In genomic region chr17:74193463-74193862, GRCm38 (mm10) we compare ENCODE assay signal across 15 mouse cellular contexts.
DNase-seq lines count a peak whose midpoint lies in the region; ATAC-seq and TF ChIP-seq lines count a peak whose summit lies in the region.
"Had no signal": no experiment of that assay in that cellular context is flagged by ENCODE, and none has a peak within 500 bp of the region (broad histone marks: within the 10 kb centered on the region; RNA-seq: fewer than 3 reads in every experiment).

No protein-coding gene starts in this region.

- ATAC-seq in kidney, embryonic 14.5 days (ENCODE audit: low FRiP score, low TSS enrichment), result no peak
- ATAC-seq in Patski, result no peak
- ATAC-seq: CD4-positive, CD25-positive, alpha-beta regulatory T cell, adult 4 months; hindbrain, embryonic 16.5 days had no signal

- no peak overlapping the region for H3K9ac ChIP-seq in kidney, embryonic 14.5 days (ENCODE audit: low read depth, low read length)

- POLR2A ChIA-PET in Patski (lab: Charles Lee), result no interaction called here

- H3K36me3 ChIP-seq in kidney, embryonic 14.5 days (ENCODE audit: control insufficient read depth, insufficient read depth, low read length), result peaks cover 3% of the 10 kb centered on the region; the same call in 1 of the 2 replicates
- peaks cover 16% of the 10 kb centered on the region for H3K36me3 ChIP-seq in forebrain, embryonic 10.5 days (replicated peaks)

- H3K27ac ChIP-seq in kidney, embryonic 14.5 days (ENCODE audit: low read depth, low read length), result no peak overlapping the region
- no peak overlapping the region for H3K27ac ChIP-seq in forebrain, embryonic 10.5 days
- H3K27ac ChIP-seq: macrophage had no signal

- in situ Hi-C loops in Patski (cut with MboI; ENCODE audit: low pct_unique_long_range_greater_than_20kb), result no loop called here

- no peaks in the 10 kb centered on the region for H3K4me1 ChIP-seq in kidney, embryonic 14.5 days (ENCODE audit: control insufficient read depth, insufficient read depth, low read length)
- H3K4me1 ChIP-seq in forebrain, embryonic 10.5 days, result no peaks in the 10 kb centered on the region

- WGBS in kidney, embryonic 14.5 days, result 84% methylated on average over 1 of the region's 1 CpGs
- 74% methylated on average over 1 of the region's 1 CpGs for WGBS in forebrain, embryonic 10.5 days

- peak; percentile 51 for TF ChIP-seq CTCF in Patski (IDR thresholded peaks at IDR 0.05)

- no peaks in the 10 kb centered on the region for H3K27me3 ChIP-seq in kidney, embryonic 14.5 days (ENCODE audit: control insufficient read depth, insufficient read depth, low read length)
- no peaks in the 10 kb centered on the region for H3K27me3 ChIP-seq in Patski
- no peaks in the 10 kb centered on the region for H3K27me3 ChIP-seq in forebrain, embryonic 10.5 days (ENCODE audit: poor library complexity, severe bottlenecking)

- H3K4me2 ChIP-seq in kidney, embryonic 14.5 days (replicated peaks; ENCODE audit: low read depth, low read length), result no peak overlapping the region

- CTCF ChIA-PET in Patski (lab: Charles Lee), result interaction anchor here (0.6 to 1.6 kb wide), 2 partner anchors 16 to 26 kb away, joined by 3 to 4 read pairs; no protein-coding TSS in a partner anchor

- H3K9me3 ChIP-seq in kidney, embryonic 14.5 days (ENCODE audit: control insufficient read depth, low read length), result no peaks in the 10 kb centered on the region
- no peaks in the 10 kb centered on the region for H3K9me3 ChIP-seq in forebrain, embryonic 10.5 days

- peak; percentile 19 for DNase-seq in embryo, embryonic 10 days (ENCODE audit: low spot score)
- DNase-seq in embryo, embryonic 9.5 days (ENCODE audit: extremely low spot score), result no peak
- peak; percentile 17 for DNase-seq in kidney, adult 9 months
- DNase-seq in 3T3-L1 (ENCODE audit: low read depth, low spot score) (peak; percentile 69), Patski (ENCODE audit: low read depth, low spot score) (no peak), MN1 (ENCODE audit: low spot score) (no peak)
- no peak for DNase-seq in forebrain, embryonic 10.5 days (ENCODE audit: extremely low spot score, low spot score)
- DNase-seq: cerebellum, adult 9-11 months; heart, adult 11 months; left cerebral cortex, postnatal 4 days had no signal

- no peak overlapping the region for H3K4me3 ChIP-seq in kidney, embryonic 14.5 days (ENCODE audit: low read length)
- no peak overlapping the region for H3K4me3 ChIP-seq in forebrain, embryonic 10.5 days
- H3K4me3 ChIP-seq: myocyte had no signal

Comparison
In these comparisons a context has a peak if more than half of its experiments do, and no peak if none do; other contexts are left out.
1. DNase-seq: peak in embryo, embryonic 10 days (single experiment), kidney, adult 9 months (single experiment) and 3T3-L1 (single experiment); none in embryo, embryonic 9.5 days (single experiment), Patski (single experiment), MN1 (single experiment) and forebrain, embryonic 10.5 days (single experiment).